Mouse (Mus musculus) bone marrow, adult 2 months (tissue): ENCODE measurements around the gene Cdk13.

Experiments
- CTCF ChIP-seq: fragments of 200-500 bp; IDR thresholded peaks from 2 replicates; pipeline ENCODE4 v1.5.1; 2011; ENCODE audit warnings: low read length, control low read depth; ENCODE audit not compliant: control insufficient read depth, insufficient read depth
- POLR2A ChIP-seq: fragments of 200-500 bp; IDR thresholded peaks from 2 replicates; pipeline ENCODE4 v1.6.1; 2011; ENCODE audit warnings: low read depth, mild to moderate bottlenecking, control low read depth, low read length, borderline replicate concordance; ENCODE audit not compliant: control insufficient read depth

GRCm38 (mm10) chr13:17783643-17784042 is 21.3 kb downstream of the Cdk13 start:
- TF ChIP-seq CTCF (no peak), POLR2A (no peak)
